Mouse (Mus musculus): ENCODE measurements around the gene Padi2. TPM values are rescaled to one million over a fixed set of nuclear protein-coding genes. Genes with fewer than 3 reads are reported as not detected.
A peak's percentile ranks its signal among the peaks of the same experiment; 100 is the strongest.

Gene Padi2
- total RNA-seq (2021) = 1 to 10 TPM in 1 of 2 experiments, under 1 TPM in 1; 0.97 to 1.4 TPM
- long read RNA-seq, experiment 1 = 0 reads
- long read RNA-seq, experiment 2 = 0 reads

- DNase-seq = peak; percentile 60 to 65
Measured at GRCm38 (mm10) chr4:140906076-140906826, at the start of gene Padi2. Gene Padi2, plus strand, starts transcription at chr4:140906344.

GRCm38 (mm10) chr4:140857041-140857440, 49.1 kb upstream of the Padi2 start:
- DNase-seq = no peak

DNA sequence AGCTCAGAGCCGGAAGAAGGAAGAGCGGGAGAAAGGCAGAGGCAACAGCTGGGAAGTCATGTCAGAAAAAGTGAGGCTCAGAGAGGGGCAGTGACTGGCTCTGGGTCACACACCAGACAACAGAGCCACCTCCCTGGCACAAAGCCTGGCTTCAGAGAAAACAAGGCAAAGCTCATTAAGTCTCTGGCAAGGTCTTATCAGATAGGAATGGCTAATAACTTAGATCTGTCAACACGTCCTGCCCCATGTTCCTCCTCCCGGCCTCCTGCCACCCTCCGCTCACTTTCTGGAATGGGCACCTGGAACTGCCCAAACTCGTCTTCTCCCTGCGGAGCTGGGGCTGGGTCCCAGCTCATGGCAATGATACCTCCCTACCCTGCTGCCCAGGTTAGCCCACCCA, 48.3 kb upstream of the Padi2 start:
- DNase-seq = no peak

GRCm38 (mm10) chr4:140859291-140859690, 46.9 kb upstream of the Padi2 start:
- DNase-seq = no peak

GRCm38 (mm10) chr4:140860125-140860766, 45.9 kb upstream of the Padi2 start:
- peak in 1 of 2 experiments; percentile 7 for DNase-seq

DNA sequence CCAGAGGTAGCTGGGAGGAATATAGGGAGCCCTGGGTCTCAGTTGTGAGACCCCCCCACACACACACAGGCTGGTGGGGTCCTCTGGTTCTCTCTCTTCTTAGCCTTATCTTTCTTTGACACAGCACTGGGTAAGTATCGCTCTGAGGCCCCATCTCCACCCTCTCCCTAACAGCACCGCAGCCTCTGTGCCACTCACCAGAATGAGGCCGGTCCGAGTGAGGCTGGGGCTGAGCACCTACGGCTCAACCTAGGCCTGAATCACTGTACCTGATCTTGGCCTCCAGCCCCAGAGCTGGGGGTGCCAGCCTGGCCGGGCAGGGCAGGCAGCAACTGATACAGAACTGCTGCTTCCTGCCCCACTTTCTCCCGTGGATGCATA, 45.4 kb upstream of the Padi2 start:
- no peak for DNase-seq

DNA sequence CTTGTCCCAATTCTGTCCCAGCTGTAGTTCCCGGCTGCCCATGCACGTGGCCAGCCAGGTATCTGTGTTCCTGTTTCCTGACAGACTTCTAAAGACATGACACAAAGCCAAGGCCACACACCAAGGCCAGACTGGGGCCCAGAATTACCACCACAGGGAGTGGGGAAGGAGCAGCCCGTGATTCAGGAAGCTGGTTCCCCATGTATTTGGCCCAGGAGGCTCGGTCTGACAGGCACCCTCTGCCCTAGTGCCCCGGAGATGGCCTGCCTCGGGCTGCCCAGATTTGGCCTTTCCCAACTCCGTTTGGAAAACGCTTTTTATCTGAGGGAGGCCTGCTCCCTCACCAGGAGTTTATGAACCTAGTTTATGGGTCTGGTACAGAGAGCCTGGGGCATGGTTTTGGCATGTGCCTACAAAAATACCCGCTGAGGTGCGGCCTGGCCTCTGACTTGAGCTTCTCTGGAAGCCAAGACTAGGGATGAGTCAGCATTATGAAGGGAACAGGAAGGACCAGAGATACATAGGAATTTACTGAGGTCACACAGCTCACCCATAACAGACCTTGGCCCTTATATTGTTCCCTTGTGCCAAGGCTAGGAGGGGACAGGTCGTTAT, 44.0 kb upstream of the Padi2 start:
- no peak for DNase-seq

- DNase-seq = no peak
Measured at GRCm38 (mm10) chr4:140868484-140869190, 37.5 kb upstream of the Padi2 start.

DNA sequence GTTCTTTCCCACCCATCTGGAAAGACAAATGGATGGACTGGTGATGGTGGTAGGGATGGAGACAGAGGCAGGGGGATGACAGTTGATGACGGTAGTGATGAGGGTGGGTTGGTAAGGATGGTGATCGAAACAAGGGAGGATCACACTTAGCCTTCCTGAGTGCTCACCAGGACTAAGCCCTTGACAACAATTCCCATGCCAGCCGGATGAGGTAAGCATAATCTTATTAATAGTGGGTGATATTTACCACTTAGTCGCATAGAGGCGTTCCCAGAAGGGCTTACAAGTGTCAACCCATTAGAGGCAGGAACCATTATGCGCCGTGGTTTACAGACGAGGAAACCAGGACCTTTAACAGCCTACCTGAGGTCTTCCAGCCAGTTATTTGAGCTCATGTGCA, 36.2 kb upstream of the Padi2 start:
- DNase-seq = no peak

DNA sequence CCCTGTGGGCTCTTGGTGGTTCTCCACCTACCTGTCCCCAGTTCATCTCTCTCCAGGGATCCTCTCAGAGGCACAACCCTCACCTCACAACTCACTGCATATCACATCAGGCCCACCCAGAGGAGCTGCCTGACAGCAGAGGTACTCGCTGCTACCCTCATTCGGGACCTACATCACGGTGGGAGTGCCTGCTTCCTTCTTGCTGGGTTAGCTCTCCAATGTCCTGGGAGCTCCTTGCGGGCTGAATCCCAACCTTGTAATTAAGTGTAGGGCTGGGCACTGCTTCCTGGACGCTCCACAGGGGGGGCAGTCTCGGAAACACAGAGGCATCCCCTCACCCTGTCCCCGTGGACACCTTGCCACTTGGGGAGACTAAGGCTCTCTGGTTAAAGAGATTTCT, 35.3 kb upstream of the Padi2 start:
- no peak for DNase-seq

DNA sequence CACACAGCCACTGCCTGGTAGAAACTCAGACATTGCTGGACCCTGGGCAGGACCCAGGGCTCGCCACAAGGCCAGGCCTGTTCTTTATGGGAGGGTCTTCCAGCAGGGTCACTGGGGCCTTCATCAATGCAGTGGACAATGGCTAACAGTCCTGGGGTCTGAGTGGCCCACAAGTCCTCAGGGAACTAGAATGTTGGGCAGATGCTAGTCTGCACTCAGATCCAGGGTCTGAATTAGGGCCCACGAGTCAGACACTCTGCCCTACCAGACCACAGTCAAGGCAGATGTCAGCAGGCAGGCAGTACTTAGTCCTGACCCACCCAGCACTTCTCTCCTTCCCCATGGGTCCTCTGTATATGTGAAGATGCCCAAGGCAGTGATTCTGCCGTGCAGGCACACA, 34.8 kb upstream of the Padi2 start:
- DNase-seq = no peak

DNA sequence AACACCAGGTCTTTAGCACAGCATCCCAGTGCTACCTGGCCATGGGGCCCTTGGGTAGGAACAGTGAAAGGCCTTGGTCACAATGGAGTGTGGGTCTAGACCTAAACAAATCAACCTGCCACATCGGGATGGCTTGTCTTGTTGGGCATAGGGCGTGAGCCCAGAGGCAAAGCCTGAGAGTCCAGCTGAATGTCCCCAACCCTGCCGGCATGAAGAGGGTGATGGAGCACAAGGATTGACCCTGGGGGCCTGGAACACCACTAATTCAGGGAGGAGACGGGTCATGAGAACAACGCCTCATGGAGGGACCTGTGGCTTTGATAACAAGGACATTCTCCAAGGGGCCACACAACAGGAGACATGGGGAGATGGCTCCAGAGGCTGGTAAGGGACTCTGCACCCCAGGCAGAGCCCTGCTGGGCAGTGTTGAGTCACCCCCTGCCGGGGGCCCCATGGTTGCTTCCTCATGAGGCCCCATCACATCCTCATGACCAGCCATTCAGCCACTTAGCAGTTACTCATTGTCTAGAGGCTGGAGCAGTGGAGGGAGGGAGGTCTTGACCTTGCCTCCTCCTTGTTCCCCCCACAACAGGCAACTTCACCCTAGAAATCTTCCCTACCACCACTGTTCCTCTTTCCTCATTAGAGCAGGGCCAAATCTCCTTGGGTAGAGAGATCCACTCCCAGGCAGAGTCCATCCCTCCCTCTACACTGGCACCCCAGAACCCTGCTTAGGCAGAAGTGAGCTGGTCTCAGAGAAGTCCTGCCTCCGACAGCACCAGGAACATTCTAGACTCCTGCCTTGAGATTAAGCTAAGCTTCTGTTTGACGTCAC, 34.1 kb upstream of the Padi2 start:
- no peak for DNase-seq

DNA sequence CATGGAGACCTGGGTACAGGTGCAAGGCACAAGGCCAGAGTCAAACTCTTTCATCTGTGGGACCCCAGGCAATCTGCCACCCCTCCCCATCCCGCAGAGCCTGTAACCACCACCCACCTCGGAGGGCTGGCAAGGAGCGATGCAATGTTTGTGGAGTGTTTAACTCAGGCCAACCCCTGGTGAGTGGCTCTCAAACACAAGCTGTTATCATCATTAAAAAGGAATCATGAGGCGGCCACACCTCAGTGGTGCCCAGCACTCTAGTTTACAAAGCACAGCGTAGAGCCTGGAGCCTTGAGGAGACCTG, 33.5 kb upstream of the Padi2 start:
- DNase-seq = no peak

DNA sequence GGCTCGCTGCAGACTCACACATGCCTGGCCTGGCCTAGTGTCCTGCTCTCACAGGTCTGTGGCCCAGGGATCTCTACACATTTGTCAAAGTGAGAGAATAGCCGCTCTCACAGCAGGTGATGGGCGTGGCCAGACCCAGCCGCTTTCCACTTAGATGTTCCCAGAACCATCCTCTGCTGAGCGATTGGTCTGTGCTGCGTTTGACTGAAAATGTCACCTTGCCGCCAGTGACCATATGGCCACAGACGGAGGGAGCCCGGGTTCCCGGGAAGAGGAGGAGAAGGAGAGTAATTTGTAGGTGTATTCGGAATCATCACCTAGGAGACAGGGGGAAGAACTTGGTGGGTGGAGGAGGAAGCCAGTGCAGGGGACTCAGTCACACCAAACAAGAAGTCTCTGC, 33.1 kb upstream of the Padi2 start:
- DNase-seq = no peak

GRCm38 (mm10) chr4:140876161-140876560, 30.0 kb upstream of the Padi2 start:
- DNase-seq = no peak

GRCm38 (mm10) chr4:140876681-140877080, 29.5 kb upstream of the Padi2 start:
- DNase-seq = no peak

DNA sequence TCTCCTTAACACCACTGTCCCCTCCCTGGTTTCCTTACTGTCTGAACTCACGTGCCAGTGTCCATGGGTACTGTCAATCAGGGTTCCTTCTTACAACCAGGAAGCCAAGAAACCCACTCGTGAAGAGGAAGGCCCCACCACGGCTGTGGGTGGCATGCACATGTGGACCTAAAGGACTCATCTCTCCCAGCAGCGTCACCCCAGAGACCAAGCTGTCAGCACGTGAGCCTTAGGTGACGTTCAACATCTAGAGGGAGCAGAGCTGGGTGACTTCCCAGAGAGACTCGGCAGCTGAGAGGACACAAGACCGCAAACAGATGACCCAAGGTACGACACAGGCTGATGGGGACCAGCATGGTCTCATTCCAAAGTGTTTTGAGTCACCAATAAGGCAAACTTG, 28.7 kb upstream of the Padi2 start:
- DNase-seq = no peak

DNA sequence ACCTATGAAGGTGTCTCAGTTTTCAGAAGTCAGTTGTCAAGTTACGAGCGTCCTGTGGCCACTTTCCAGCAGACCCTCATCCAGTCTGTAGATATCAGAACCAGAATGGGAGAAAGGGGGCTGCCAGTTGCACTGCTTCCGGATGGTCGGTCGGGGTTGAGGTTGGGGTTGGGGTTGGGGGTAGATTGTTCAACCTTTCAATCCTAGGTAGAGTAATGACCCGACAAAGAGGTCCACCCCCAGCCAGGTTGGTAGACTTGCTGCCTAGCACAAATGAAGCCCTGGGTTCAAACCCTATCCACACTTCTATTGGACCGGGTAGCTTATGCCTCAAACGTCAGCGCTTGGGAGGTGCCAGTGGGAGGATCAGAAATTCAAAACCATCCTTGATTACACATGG, 27.5 kb upstream of the Padi2 start:
- no peak for DNase-seq

GRCm38 (mm10) chr4:140879116-140879515, 27.0 kb upstream of the Padi2 start:
- DNase-seq = no peak

GRCm38 (mm10) chr4:140879739-140880138, 26.4 kb upstream of the Padi2 start:
- no peak for DNase-seq

DNA sequence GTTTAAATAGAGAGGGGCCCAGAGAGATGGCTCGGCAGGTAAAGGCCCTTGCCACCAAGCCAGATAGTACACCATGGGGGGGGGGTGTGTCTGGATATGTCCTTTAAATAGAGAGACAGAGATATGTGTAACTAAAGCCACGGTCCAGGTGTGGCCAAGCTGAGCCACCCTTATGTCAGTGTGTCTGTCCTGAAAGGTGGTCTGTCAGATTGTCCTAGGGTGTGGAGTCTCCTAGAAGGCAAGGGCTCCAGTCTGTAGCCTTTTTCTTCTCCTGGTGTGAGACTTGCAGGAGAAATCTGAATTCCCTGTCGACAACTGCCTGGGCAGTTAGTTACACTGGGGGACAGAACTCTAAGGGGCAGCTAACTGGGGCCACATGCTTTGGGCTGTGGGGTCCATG, 25.9 kb upstream of the Padi2 start:
- no peak for DNase-seq

- no peak for DNase-seq
Measured at GRCm38 (mm10) chr4:140881026-140881670, 25.0 kb upstream of the Padi2 start.

Data from heart, adult 18-20 months (tissue).